Mouse (Mus musculus): ENCODE measurements around the gene Mcm7.

Gene Mcm7

DNA sequence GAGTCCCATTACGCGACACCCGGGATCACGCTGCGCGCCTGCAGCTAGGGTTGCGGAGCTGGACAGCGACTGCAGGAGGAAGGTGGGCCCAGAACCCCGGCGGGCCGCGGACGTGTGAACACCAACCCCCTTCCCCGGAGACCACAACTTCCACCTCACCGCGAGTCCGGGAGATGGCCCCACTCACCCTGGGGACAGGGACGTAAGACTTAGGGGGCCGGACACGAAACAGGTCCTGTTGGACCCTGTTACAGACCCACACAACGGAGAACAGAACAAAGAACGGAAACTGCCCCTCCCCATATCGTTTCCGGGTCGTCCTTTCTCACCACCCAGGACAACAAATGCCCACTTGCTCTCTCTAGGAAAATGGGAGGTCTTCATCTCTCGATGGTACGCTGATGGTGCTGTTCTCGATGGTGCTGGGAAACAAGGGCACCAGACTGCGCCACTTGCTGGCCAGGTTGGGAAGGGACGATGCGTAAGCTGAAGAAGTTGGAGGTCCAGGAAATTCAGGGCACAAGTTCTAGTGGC, 16.7 kb downstream of the Mcm7 start, which contains the start of gene Zfp113:
Gene Zfp113 (minus strand): TSS at position 302 of the 534 bp plus-strand sequence.
- DNase-seq (ENCODE audit: low read depth, low spot score): peak; percentile 82

GRCm38 (mm10) chr5:138154390-138154789, 17.8 kb downstream of the Mcm7 start:
- DNase-seq (ENCODE audit: low read depth, low spot score): no peak

GRCm38 (mm10) chr5:138138585-138138984, 33.6 kb downstream of the Mcm7 start:
- no peak for DNase-seq (ENCODE audit: low read depth, low spot score)

DNA sequence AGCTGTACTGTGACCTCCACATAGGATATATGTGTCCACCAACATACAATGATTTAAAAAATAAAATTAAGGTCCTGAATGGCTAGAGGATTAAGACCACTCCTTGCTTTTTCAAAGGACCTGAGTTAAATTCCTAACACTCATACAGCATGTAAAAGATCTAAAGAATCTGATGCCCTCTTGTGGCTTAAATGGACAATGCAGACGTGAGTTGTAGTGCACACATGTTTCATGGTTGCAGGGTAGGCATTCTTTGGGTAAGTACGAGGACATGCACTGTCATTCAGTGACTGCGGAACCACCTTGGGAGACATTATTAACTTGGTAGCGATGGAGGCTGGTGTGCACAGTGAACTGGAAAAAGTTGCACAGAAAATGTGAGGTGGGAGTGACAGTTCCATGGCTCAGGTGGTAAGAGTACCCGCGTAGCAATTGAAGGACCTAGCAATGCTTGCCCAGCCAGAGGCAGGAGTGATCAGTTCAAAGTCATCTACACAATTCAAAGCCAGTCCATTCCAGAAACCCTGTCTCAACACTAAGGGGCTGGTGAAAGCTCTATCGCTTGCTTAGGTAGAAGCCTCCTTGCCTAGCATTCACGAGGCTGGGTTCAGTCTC, 34.2 kb downstream of the Mcm7 start:
- DNase-seq (ENCODE audit: low read depth, low spot score): no peak

DNA sequence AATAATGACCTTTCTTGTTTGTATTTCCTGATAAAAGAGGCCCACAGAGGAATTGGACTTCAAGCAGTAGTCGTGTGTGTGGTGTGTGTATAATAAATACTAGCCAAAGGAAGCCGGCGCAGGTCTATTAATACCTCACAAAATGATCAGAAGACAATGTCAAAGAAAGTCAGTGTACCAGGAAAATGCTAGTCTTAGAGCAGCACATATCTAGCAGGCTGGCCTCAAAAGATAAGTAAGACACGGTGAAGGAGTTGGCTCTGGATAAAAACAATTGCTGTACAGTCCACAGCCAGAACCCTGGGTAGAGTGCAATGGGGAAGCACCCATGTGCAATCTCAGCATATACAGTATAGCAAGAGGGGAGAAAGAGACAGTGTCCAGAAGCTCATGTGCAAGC, 35.0 kb downstream of the Mcm7 start:
- DNase-seq (ENCODE audit: low read depth, low spot score): no peak

DNA sequence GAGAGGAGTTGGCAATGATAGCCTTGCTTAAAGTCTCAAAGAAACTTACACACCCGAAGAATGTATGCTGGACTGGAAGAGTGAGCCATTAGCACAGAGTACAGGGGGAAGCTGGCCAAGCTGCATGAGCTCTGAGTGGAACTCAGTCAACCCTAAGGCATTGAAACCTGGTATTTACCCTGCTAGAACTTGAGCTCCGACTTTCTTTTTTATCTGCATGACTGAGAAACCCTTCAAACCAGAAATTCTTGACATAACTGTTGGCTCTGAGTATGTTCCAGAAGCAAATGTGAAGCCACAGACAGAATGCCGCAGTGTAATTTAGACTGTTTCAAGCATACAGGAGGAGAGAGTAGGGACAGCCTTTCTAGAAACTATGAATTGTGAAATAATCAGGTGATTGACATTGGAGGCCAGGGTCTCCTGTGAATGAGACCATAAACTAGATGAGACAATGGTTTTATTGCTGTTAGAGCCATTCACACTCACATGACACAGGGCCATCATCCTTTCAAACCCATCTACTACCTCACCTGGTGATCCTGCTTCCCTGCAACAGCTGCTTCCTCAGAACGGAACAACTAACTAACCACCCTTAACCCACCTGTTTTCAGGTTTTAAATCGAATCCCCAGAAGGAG, 39.7 kb downstream of the Mcm7 start:
- no peak for DNase-seq (ENCODE audit: low read depth, low spot score)

DNA sequence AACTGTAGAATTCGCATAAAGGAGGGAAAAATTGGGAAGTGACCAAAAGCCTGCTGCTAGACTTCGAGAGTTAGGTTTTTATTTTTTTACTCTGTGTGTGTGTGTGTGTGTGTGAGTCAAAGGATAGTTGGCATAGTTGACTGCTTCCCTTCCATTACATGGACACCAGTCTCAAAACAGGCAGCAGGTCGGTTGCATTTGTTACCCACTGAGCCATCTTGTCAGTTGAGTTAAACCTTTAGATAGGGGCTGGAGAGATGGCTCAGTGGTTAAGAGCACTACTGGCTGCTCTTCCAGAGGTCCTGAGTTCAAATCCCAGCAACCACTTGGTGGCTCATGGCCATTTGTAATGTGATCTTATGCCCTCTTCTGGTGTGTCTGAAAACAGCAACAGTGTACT, 54.2 kb downstream of the Mcm7 start:
- no peak for DNase-seq (ENCODE audit: low read depth, low spot score)

- DNase-seq (ENCODE audit: low read depth, low spot score): no peak
Measured at GRCm38 (mm10) chr5:138117199-138118015, 54.8 kb downstream of the Mcm7 start.

- peak; percentile 82 for DNase-seq (ENCODE audit: low read depth, low spot score)
Measured at GRCm38 (mm10) chr5:138116255-138117198, 55.7 kb downstream of the Mcm7 start, which contains the start of gene Zscan21. Zscan21 (plus strand) TSS chr5:138116903.

Measured in c-Kit-negative CD71-positive TER-119-positive erythroid progenitor cells, embryonic 14.5 days (primary cell).